Mouse (Mus musculus) gastrocnemius, adult 8-10 months (tissue): ENCODE results near the gene Gabrr2. TPM values are rescaled to one million over a fixed set of nuclear protein-coding genes. Genes with fewer than 3 reads are reported as not detected.

ENCODE experiments used
- total RNA-seq, 4 experiments: library from RNA; stranded (reverse); gene quantifications; 2 replicates each; pipeline ENCODE4 v1.2.4; 2022

The Gabrr2 gene
- total RNA-seq, 4 experiments from 2014 or later = 1.4 to 2.2 (median 1.9) TPM

Other genes with a start within 250 kb of the Gabrr2 start
- 1 to 10 TPM; 3.8 to 5.9 (median 4.8) TPM for gene Ankrd6, start 112.2 kb upstream of the Gabrr2 start, total RNA-seq
- gene Rragd, start 80.0 kb upstream of the Gabrr2 start, total RNA-seq = 100 to 1,000 TPM; 200 to 232 (median 207) TPM
- 10 to 100 TPM; 43.6 to 53.6 (median 49.1) TPM for gene Ube2j1, start 31.6 kb upstream of the Gabrr2 start, total RNA-seq
- gene Gabrr1, start 69.5 kb downstream of the Gabrr2 start, total RNA-seq = under 1 TPM in 3 of 4 experiments, not detected in 1; 0.13 to 0.31 (median 0.20) TPM
- gene Pm20d2, start 126.7 kb downstream of the Gabrr2 start, total RNA-seq = 10 to 100 TPM; 31.5 to 42.9 (median 34.1) TPM
- not detected for gene Srsf12, start 146.0 kb downstream of the Gabrr2 start, total RNA-seq
- gene Pnrc1, start 227.2 kb downstream of the Gabrr2 start, total RNA-seq = 100 to 1,000 TPM; 275 to 322 (median 295) TPM
- 1 to 10 TPM; 6.4 to 8.4 (median 7.6) TPM for gene Rngtt, start 247.3 kb downstream of the Gabrr2 start, total RNA-seq